Mouse (Mus musculus) testis, adult 2 months (tissue): ENCODE data around the gene Imp4.

Experiments
- CTCF ChIP-seq: fragments of 200-500 bp; IDR thresholded peaks from 2 replicates; pipeline ENCODE4 v1.5.1; 2012; ENCODE audit warnings: low read depth, mild to moderate bottlenecking, inconsistent platforms, low read length, moderate library complexity; ENCODE audit not compliant: control insufficient read depth, insufficient read depth, insufficient replicate concordance
- POLR2A ChIP-seq: fragments of 200-500 bp; IDR thresholded peaks from 2 replicates; pipeline ENCODE4 v1.6.1; 2012; ENCODE audit warnings: low read depth, mild to moderate bottlenecking, inconsistent platforms, low read length, moderate library complexity; ENCODE audit not compliant: control insufficient read depth

DNA sequence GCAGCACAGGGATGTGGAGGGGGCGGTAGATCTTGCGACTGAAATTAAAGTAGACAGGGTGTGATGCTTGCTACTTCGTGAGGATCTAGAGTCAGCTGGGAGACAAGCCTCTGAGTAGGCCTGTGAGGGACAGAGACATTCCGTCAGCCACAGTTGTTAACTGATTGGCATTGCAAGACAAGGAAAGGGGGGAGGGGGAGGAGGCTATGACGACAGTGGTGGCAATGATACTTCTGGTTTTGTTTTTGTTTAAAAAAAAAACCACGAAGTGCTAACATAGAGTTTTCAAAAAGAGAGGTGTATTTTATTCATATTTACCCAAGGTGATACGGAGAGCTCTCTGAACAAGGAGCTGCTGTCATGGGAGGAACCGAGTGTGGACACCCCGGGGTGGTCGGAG, 44.8 kb downstream of the Imp4 start:
- TF ChIP-seq POLR2A (no peak), CTCF (no peak)
